Mouse (Mus musculus): ENCODE results near the gene Srsf6.

DNA sequence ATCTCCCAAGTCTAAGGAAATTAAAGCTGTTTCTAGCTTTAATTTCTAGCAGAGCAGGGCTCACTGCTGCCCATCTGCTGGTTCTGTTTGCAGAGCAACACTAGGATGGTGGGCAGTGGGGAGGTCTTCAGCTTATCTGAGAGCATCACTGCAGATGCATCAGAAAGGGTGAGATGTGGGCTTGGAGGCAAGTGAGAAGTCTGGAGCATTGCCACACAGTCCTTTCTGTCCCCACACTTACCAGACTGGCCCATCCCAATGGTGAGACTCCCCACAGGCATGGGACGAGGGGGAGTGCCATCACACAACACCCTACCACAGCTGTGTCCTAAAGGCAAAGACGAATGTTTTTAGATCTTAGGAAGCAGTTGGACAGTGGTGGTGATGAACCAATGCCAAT, 47.2 kb upstream of the Srsf6 start:
- TF ChIP-seq CTCF (IDR thresholded peaks at IDR 0.05): no peak
- TF ChIP-seq EP300 (IDR thresholded peaks at IDR 0.05): no peak

All from lung, postnatal 0 days (tissue).